Mouse (Mus musculus): ENCODE results near the gene Grm5. TPM values are rescaled to one million over a fixed set of nuclear protein-coding genes. Genes with fewer than 3 reads are reported as not detected.
A peak's percentile ranks its signal among the peaks of the same experiment; 100 is the strongest.

Grm5 gene
- polyA plus RNA-seq (2014; fragmentation: Nextera tagmentation; extraction: Ambion mirVana) = 29.9 and 38.9 TPM in 2 replicates

- Histone ChIP-seq H3K36me3 (ENCODE audit: control insufficient read depth, insufficient read depth, low read length) (no peaks in the 10 kb centered on the region), H3K27ac (replicated peaks; ENCODE audit: low read depth, low read length) (peak within 1 kb of the TSS; percentile 85), H3K4me1 (ENCODE audit: control insufficient read depth, insufficient read depth, low read length) (no peaks in the 10 kb centered on the region), H3K9ac (replicated peaks; ENCODE audit: low read length) (peak within 1 kb of the TSS; percentile 72), H3K4me2 (ENCODE audit: low read length) (peak within 1 kb of the TSS; percentile 76), H3K4me3 (replicated peaks; ENCODE audit: low read depth, low read length) (peak within 1 kb of the TSS; percentile 54), H3K9me3 (ENCODE audit: control insufficient read depth, low read length) (no peaks in the 10 kb centered on the region), H3K27me3 (ENCODE audit: control insufficient read depth, insufficient read depth, low read length) (peaks cover 7% of the 10 kb centered on the region; the same call in 1 of the 2 replicates)
- DNase-seq (peak; percentile 4), ATAC-seq (ENCODE audit: low FRiP score, low TSS enrichment) (no peak; the same call in 1 of the 2 replicates)
- 4% methylated on average over 2 of the region's 2 CpGs for WGBS
These were observed at the start of gene Grm5 for GRCm38 (mm10) chr7:87583868-87584267. Grm5 (plus strand) TSS chr7:87584168.

DNA sequence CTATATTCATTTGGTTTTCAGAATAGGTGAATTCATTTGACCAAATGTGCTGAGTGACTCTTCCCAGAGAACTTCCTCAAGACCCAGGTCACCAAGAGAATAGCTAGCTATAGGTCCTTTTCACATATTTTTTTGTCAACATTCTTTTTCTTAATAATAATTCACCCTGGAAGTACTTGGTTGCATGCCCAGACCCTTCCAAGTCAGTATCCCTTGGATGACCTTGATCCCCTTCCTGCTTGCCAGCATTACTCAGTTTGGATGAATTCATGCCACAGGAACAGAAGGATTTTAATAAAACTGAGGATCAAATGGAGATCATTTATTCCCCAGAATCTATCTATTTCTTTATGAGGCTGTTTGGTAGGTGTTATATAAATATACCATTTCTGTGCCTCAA, 44.9 kb upstream of the Grm5 start:
- no peaks in the 10 kb centered on the region for H3K27me3 ChIP-seq (ENCODE audit: control insufficient read depth, insufficient read depth, low read length)
- H3K9ac ChIP-seq (replicated peaks; ENCODE audit: low read length) = no peak overlapping the region
- no peaks in the 10 kb centered on the region for H3K36me3 ChIP-seq (ENCODE audit: control insufficient read depth, insufficient read depth, low read length)
- no peak for DNase-seq
- no peak overlapping the region for H3K4me3 ChIP-seq (replicated peaks; ENCODE audit: low read depth, low read length)
- no peak for ATAC-seq (ENCODE audit: low FRiP score, low TSS enrichment)
- no peaks in the 10 kb centered on the region for H3K4me1 ChIP-seq (ENCODE audit: control insufficient read depth, insufficient read depth, low read length)
- no peak overlapping the region for H3K27ac ChIP-seq (replicated peaks; ENCODE audit: low read depth, low read length)
- no peak overlapping the region for H3K4me2 ChIP-seq (ENCODE audit: low read length)
- H3K9me3 ChIP-seq (ENCODE audit: control insufficient read depth, low read length) = no peaks in the 10 kb centered on the region

DNA sequence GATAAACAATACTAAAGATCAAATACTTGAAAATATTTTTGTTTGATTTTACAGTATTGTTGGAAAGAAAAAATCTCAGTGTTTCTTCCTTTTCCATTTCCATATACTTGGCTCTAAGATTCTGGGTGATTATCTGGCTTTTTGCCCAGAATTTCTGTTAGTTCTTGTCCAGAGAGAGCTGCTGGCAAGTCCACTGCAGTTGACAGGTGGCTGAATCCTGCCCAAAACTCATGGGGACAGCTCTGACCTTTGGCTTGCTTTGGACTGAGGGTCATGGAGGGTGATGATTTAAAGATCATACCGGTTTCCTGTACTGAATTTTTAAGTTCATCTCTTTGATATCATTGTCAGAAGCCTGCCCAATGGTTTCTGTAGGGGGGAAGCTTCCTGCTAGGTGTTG, 18.7 kb upstream of the Grm5 start:
- no peaks in the 10 kb centered on the region for H3K9me3 ChIP-seq (ENCODE audit: control insufficient read depth, low read length)
- no peaks in the 10 kb centered on the region for H3K36me3 ChIP-seq (ENCODE audit: control insufficient read depth, insufficient read depth, low read length)
- no peaks in the 10 kb centered on the region for H3K4me1 ChIP-seq (ENCODE audit: control insufficient read depth, insufficient read depth, low read length)
- H3K9ac ChIP-seq (replicated peaks; ENCODE audit: low read length) = no peak overlapping the region
- 49% methylated on average over 1 of the region's 1 CpGs for WGBS
- no peak overlapping the region for H3K4me3 ChIP-seq (replicated peaks; ENCODE audit: low read depth, low read length)
- H3K4me2 ChIP-seq (ENCODE audit: low read length) = no peak overlapping the region
- ATAC-seq (ENCODE audit: low FRiP score, low TSS enrichment) (no peak), DNase-seq (no peak)
- H3K27ac ChIP-seq (replicated peaks; ENCODE audit: low read depth, low read length) = no peak overlapping the region
- H3K27me3 ChIP-seq (ENCODE audit: control insufficient read depth, insufficient read depth, low read length) = no peaks in the 10 kb centered on the region

- Histone ChIP-seq H3K9me3 (ENCODE audit: control insufficient read depth, low read length) (no peaks in the 10 kb centered on the region), H3K27me3 (ENCODE audit: control insufficient read depth, insufficient read depth, low read length) (no peaks in the 10 kb centered on the region), H3K4me1 (ENCODE audit: control insufficient read depth, insufficient read depth, low read length) (no peaks in the 10 kb centered on the region), H3K4me2 (ENCODE audit: low read length) (no peak overlapping the region), H3K27ac (replicated peaks; ENCODE audit: low read depth, low read length) (no peak overlapping the region), H3K9ac (replicated peaks; ENCODE audit: low read length) (no peak overlapping the region), H3K36me3 (ENCODE audit: control insufficient read depth, insufficient read depth, low read length) (no peaks in the 10 kb centered on the region), H3K4me3 (replicated peaks; ENCODE audit: low read depth, low read length) (no peak overlapping the region)
- DNase-seq (peak; percentile 70), ATAC-seq (ENCODE audit: low FRiP score, low TSS enrichment) (no peak)
These were observed 17.5 kb upstream of the Grm5 start for GRCm38 (mm10) chr7:87566476-87566875.

- Histone ChIP-seq H3K4me3 (replicated peaks; ENCODE audit: low read depth, low read length) (peak overlapping the region; percentile 54), H3K27me3 (ENCODE audit: control insufficient read depth, insufficient read depth, low read length) (peaks cover 7% of the 10 kb centered on the region; the same call in 1 of the 2 replicates), H3K27ac (replicated peaks; ENCODE audit: low read depth, low read length) (peak overlapping the region; percentile 85), H3K9me3 (ENCODE audit: control insufficient read depth, low read length) (no peaks in the 10 kb centered on the region), H3K36me3 (ENCODE audit: control insufficient read depth, insufficient read depth, low read length) (no peaks in the 10 kb centered on the region), H3K4me2 (ENCODE audit: low read length) (peak overlapping the region; percentile 76), H3K9ac (replicated peaks; ENCODE audit: low read length) (peak overlapping the region; percentile 72), H3K4me1 (ENCODE audit: control insufficient read depth, insufficient read depth, low read length) (no peaks in the 10 kb centered on the region)
- DNase-seq = peak; percentile 88
- 1% methylated on average over 28 of the region's 28 CpGs for WGBS
- ATAC-seq (ENCODE audit: low FRiP score, low TSS enrichment) = peak; percentile 92
These were observed 323 bp downstream of the Grm5 start for GRCm38 (mm10) chr7:87584281-87584701.

GRCm38 (mm10) chr7:87586271-87586937, 2.4 kb downstream of the Grm5 start:
- ATAC-seq (ENCODE audit: low FRiP score, low TSS enrichment) (no peak), DNase-seq (peak; percentile 66)
- no peaks in the 10 kb centered on the region for H3K9me3 ChIP-seq (ENCODE audit: control insufficient read depth, low read length)
- peak overlapping the region; percentile 24 for H3K4me3 ChIP-seq (replicated peaks; ENCODE audit: low read depth, low read length)
- no peaks in the 10 kb centered on the region for H3K4me1 ChIP-seq (ENCODE audit: control insufficient read depth, insufficient read depth, low read length)
- H3K27me3 ChIP-seq (ENCODE audit: control insufficient read depth, insufficient read depth, low read length) = peaks cover 7% of the 10 kb centered on the region; the same call in 1 of the 2 replicates
- no peaks in the 10 kb centered on the region for H3K36me3 ChIP-seq (ENCODE audit: control insufficient read depth, insufficient read depth, low read length)
- H3K4me2 ChIP-seq (ENCODE audit: low read length) = peak overlapping the region; percentile 76
- WGBS = 6% methylated on average over 10 of the region's 10 CpGs
- H3K9ac ChIP-seq (replicated peaks; ENCODE audit: low read length) = peak overlapping the region; percentile 7; the same call in 1 of the 2 replicates
- peak overlapping the region; percentile 27; the same call in 1 of the 2 replicates for H3K27ac ChIP-seq (replicated peaks; ENCODE audit: low read depth, low read length)

- WGBS = 42% methylated on average over 1 of the region's 1 CpGs
- Histone ChIP-seq H3K4me1 (ENCODE audit: control insufficient read depth, insufficient read depth, low read length) (no peaks in the 10 kb centered on the region), H3K9me3 (ENCODE audit: control insufficient read depth, low read length) (no peaks in the 10 kb centered on the region), H3K9ac (replicated peaks; ENCODE audit: low read length) (no peak overlapping the region), H3K4me3 (replicated peaks; ENCODE audit: low read depth, low read length) (no peak overlapping the region), H3K27ac (replicated peaks; ENCODE audit: low read depth, low read length) (no peak overlapping the region), H3K36me3 (ENCODE audit: control insufficient read depth, insufficient read depth, low read length) (no peaks in the 10 kb centered on the region), H3K4me2 (ENCODE audit: low read length) (peak overlapping the region; percentile 76), H3K27me3 (ENCODE audit: control insufficient read depth, insufficient read depth, low read length) (peaks cover 7% of the 10 kb centered on the region; the same call in 1 of the 2 replicates)
- DNase-seq (peak; percentile 14), ATAC-seq (ENCODE audit: low FRiP score, low TSS enrichment) (no peak)
These were observed 4.0 kb downstream of the Grm5 start for GRCm38 (mm10) chr7:87587976-87588375.

DNA sequence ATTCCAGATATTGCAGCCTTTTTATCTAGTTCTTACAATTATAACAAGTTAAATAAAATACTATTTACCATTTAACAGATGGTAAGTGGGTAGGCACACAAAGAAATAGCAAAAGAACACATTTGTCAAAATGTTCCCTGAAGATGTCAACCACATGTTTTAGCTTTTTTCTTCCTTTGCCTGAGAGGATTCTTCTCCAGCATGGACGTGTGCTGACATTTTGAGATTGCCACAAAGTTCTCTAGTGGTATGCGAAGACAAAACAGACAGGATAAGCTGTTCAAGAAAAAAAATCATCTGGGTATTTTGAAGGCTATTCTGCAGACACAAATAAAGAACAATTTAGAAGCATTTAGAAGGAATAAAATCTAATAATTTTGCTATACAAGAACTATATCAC, 42.3 kb downstream of the Grm5 start:
- H3K9me3 ChIP-seq (ENCODE audit: control insufficient read depth, low read length) = no peaks in the 10 kb centered on the region
- DNase-seq = no peak
- H3K27ac ChIP-seq (replicated peaks; ENCODE audit: low read depth, low read length) = no peak overlapping the region
- no peak overlapping the region for H3K4me2 ChIP-seq (ENCODE audit: low read length)
- H3K36me3 ChIP-seq (ENCODE audit: control insufficient read depth, insufficient read depth, low read length) = no peaks in the 10 kb centered on the region
- no peaks in the 10 kb centered on the region for H3K4me1 ChIP-seq (ENCODE audit: control insufficient read depth, insufficient read depth, low read length)
- H3K4me3 ChIP-seq (replicated peaks; ENCODE audit: low read depth, low read length) = no peak overlapping the region
- no peak overlapping the region for H3K9ac ChIP-seq (replicated peaks; ENCODE audit: low read length)
- WGBS = 75% methylated on average over 2 of the region's 2 CpGs
- no peaks in the 10 kb centered on the region for H3K27me3 ChIP-seq (ENCODE audit: control insufficient read depth, insufficient read depth, low read length)
- no peak for ATAC-seq (ENCODE audit: low FRiP score, low TSS enrichment)

GRCm38 (mm10) chr7:87635530-87635929, 51.6 kb downstream of the Grm5 start:
- Histone ChIP-seq H3K27me3 (ENCODE audit: control insufficient read depth, insufficient read depth, low read length) (no peaks in the 10 kb centered on the region), H3K4me3 (replicated peaks; ENCODE audit: low read depth, low read length) (no peak overlapping the region), H3K36me3 (ENCODE audit: control insufficient read depth, insufficient read depth, low read length) (no peaks in the 10 kb centered on the region), H3K4me1 (ENCODE audit: control insufficient read depth, insufficient read depth, low read length) (no peaks in the 10 kb centered on the region), H3K4me2 (ENCODE audit: low read length) (no peak overlapping the region), H3K9ac (replicated peaks; ENCODE audit: low read length) (no peak overlapping the region), H3K27ac (replicated peaks; ENCODE audit: low read depth, low read length) (no peak overlapping the region), H3K9me3 (ENCODE audit: control insufficient read depth, low read length) (no peaks in the 10 kb centered on the region)
- WGBS = 47% methylated on average over 1 of the region's 1 CpGs
- ATAC-seq (ENCODE audit: low FRiP score, low TSS enrichment) = no peak
- no peak for DNase-seq

Data from midbrain, embryonic 14.5 days (tissue).